Mouse (Mus musculus) ZHBTc4 (cell line): Measurements from ENCODE around the gene Kremen1.

ENCODE experiments used
- DNase-seq: peaks from one replicate; pipeline ENCODE4 v3.0.0-alpha.2; 2011; ENCODE audit warnings: low read depth, low spot score

Gene Kremen1

GRCm38 (mm10) chr11:5172861-5173260 is 88.5 kb downstream of the Kremen1 start:
- DNase-seq: peak; percentile 35

DNA sequence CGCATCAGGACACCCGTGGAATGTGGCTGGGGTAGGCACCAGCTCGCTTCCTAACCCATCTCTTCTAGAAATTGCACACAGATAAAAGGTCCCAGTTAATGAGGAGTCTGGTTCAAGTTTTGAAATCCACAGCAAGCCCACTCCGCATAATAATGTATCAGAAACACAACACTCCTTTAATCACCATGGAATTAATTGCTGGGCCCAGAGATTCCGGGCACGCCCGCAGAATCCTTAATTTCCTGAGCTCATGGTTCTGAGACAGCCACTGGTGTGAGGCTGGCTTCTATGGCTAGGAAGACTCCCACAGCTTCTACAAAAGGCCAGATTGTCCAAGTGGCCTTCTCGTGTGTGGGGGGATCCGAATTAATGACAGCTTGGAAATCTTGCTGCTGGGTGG is 94.0 kb downstream of the Kremen1 start:
- no peak for DNase-seq

GRCm38 (mm10) chr11:5165471-5165916 is 95.9 kb downstream of the Kremen1 start:
- no peak for DNase-seq

DNA sequence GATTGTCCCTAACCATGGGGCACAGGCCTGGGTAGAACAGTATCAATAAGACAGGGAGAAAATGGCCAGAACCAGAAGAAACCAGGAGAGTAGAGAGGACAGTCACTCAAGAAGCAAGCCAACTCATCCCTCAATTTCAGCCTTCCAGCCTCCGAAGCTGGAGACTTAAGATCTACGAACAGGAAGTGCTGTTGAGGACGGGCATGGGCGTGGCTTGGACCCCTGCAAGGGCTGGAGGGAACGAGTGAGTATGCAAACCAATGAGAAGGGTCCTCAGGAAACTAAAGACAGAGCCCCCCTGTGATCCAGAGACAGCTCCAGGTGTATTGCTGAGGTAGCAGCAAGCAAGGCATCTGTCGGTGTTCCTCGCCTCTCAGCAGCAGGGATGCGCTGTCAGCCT is 97.0 kb downstream of the Kremen1 start:
- peak; percentile 58 for DNase-seq

- no peak for DNase-seq
These were observed 97.9 kb downstream of the Kremen1 start for GRCm38 (mm10) chr11:5163421-5163820.

DNA sequence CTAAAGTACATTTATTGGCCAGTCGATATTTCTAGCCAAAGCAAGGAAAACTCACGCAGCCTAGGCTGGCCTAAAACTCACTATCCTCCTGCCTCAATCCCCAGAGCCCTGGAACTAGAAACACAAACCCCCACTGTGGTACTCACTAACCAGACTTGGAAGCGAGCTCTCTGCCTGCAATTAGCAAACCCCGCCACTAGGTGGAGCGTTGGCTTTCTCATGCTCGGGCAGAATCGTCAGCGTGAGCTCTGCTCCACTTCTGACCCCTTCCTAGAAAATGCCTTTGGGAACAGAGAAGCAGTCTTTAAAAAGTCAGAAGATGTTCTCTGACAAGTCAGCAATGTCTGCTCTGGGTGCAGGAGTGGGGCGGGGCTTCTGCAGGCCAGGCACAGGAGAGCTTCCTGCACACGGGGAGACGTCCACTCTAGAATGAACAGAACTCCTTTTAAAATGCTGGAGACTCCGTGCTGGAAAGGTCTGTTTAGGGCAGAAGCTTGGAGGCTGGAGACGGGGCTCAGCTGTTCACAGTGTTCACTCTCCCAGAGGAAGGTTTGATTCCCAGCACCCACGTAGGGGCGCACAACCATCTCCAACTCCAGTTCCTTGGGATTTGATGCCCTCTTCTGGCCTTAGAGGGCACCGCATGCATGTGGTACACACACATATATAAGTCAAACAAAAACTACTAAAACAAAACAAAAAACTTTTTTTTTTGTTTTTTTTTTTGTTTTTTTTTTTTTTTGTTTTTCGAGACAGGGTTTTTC is 100.5 kb downstream of the Kremen1 start:
- DNase-seq: peak; percentile 90

DNA sequence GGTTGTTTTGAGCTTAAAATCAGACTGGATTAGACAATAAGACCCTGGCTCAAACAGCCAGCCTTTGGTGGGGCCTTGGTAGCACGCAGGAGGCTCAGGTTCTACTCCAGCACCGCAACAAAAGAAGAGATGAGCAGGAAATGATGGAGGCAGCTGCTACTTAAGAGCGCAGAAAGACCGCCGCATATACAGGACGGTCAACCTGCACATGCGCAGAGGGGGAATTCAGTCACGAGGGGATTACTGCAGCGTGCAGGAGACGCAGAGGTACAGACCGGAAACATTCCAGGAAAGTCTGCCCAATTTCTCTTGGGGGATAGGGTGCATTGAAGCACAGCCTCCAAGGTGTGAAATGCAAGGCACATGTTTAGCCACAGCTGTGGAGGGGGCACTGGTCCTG is 103.3 kb downstream of the Kremen1 start:
- DNase-seq: no peak

GRCm38 (mm10) chr11:5154961-5155805 is 106.2 kb downstream of the Kremen1 start:
- no peak for DNase-seq

- DNase-seq: peak; percentile 37
These were observed 109.5 kb downstream of the Kremen1 start, which contains the start of gene Emid1 for GRCm38 (mm10) chr11:5151680-5152337. Gene Emid1 (minus strand): TSS chr11:5152257.

DNA sequence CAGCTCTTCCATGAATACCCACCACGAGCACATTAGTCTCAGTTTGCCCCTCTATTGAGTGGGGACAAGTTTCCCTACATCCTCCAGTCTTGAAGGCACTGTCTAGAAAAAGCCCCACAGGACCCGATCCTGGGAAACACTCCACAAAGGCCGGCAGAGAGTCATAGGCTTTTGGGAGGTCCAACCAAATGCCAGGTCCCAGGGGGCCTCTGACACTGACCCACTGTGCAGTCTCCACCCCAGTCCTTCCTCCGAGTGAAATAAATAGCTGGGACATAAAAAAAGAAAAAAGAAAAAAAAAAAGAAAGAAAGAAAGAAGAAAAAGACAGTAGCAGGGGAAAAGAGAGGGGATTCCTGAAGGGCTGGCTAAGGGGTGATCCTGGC is 110.1 kb downstream of the Kremen1 start:
- no peak for DNase-seq

GRCm38 (mm10) chr11:5150416-5151246 is 110.7 kb downstream of the Kremen1 start:
- DNase-seq: no peak

DNA sequence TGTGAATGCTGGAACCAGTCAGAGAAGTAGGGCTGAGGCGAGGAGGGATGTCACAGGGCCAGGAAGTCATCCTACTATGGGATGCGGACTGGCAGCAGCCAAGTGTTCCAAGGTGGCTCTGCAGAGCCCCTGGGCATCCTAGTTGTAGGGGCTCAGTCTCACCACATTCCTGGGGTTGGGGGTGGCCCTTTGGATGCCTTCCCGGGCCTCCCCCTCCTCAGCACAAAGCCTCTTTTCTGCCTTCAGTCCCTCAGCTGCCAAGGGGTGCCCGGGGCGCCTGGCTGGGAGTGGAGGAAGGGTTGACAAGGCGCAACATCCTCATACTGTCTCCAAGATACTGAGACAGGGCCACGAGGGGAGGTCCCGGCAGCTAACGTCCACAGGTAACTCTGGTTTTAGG is 111.4 kb downstream of the Kremen1 start:
- no peak for DNase-seq

DNA sequence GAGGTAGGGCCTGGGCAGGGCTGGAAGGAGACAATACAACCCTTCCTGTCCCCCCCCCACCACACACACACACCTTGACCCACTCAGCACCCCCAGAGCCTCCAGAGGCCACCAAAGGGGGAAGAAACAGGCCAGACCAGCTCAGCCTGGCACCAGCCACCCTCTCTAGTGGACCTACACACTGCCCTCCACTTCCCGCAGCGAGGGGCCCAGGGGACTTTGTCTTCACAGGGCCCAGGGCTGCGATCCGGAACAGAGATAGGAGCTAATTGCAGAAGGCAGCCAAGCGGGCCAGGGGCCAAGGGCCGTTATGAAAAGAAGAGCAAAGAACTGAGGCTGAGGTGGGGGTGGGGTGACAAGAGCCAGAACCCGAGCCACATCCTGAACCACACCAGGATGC is 112.1 kb downstream of the Kremen1 start:
- no peak for DNase-seq

GRCm38 (mm10) chr11:5145600-5145999 is 115.8 kb downstream of the Kremen1 start:
- DNase-seq: no peak

GRCm38 (mm10) chr11:5141965-5142364 is 119.4 kb downstream of the Kremen1 start:
- no peak for DNase-seq
